Mouse (Mus musculus): ENCODE results near the gene Gse1. TPM values are rescaled to one million over a fixed set of nuclear protein-coding genes. Genes with fewer than 3 reads are reported as not detected.
A peak's percentile ranks its signal among the peaks of the same experiment; 100 is the strongest.

Gene Gse1
- total and polyA plus RNA-seq, 3 experiments, result 23.6 to 128 (median 66.9) TPM

DNA sequence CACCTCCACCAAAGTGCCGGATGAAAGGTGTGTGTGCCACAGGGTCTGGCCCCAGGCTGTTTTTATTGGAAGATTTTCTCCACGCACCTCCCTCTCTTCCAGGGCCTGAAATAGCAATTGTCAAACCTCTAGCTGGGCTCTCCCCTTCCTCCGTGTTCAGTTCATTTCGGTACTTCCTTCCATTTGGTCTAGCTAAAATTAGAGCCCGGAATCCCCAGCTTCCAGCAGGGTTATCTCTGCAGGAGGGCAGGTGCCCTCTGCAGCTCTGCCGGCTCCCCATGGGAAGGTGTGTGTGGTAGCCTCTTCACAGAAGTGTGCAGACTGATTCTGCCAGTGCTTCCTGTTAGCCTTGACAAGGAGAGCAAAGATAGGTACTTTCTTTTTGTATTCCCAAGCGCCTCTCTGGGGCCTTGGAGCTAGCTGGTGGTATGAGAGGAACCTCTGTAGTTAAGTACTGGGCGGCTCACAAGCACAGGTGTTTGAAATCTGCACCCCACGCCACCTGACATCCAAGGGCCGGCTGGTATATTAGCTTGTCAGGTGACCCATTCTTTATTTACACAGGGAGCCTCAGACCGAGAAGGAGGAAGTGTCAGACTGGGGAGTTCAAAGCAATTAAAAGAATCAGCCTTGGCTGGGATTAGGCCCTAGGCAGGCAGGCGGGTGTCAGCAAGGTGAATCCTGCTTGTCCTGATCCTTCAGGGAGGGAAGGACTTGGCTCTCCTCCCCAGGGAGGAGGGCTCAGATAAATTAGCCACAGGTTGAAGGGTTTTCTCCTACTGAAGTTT, 262.3 kb downstream of the Gse1 start:
- Histone ChIP-seq H3K27ac (ENCODE audit: control insufficient read depth, low read depth, low read length) (peak overlapping the region; percentile 99), H3K79me2 (ENCODE audit: control insufficient read depth, insufficient read depth, low read length, poor library complexity) (peaks cover 89% of the 10 kb centered on the region), H3K4me3 (ENCODE audit: control insufficient read depth in 1 of 2, insufficient read depth in 1 of 2, low read depth in 2 of 2, low read length in 2 of 2) (peak overlapping the region; percentile 85 to 93), H3K27me3 (ENCODE audit: control insufficient read depth in 1 of 2, insufficient read depth in 2 of 2, low read length in 2 of 2) (no peaks in the 10 kb centered on the region), H3K4me1 (ENCODE audit: control insufficient read depth in 1 of 2, insufficient read depth in 2 of 2, low read length in 2 of 2) (peaks cover 9 to 27% of the 10 kb centered on the region in 2 experiments; a peak in 3 of 4 replicates), H3K36me3 (ENCODE audit: control insufficient read depth in 1 of 2, insufficient read depth in 2 of 2, low read length in 2 of 2) (peaks cover 0 to 19% of the 10 kb centered on the region in 2 experiments; a peak in 3 of 4 replicates), H3K9me3 (replicated peaks; ENCODE audit: insufficient read depth, low read length) (no peaks in the 10 kb centered on the region), H3K9ac (ENCODE audit: control insufficient read depth, low read depth, low read length, poor library complexity, severe bottlenecking) (peak overlapping the region; percentile 89)
- DNase-seq (ENCODE audit: low read depth, low spot score), result peak; percentile 76
- TF ChIP-seq USF1 (IDR thresholded peaks at IDR 0.05; ENCODE audit: low read depth, low read length) (peak; percentile 89), E2F4 (IDR thresholded peaks at IDR 0.05; ENCODE audit: borderline replicate concordance, low read depth, low read length) (no peak), UBTF (IDR thresholded peaks at IDR 0.05; ENCODE audit: borderline replicate concordance, insufficient read depth, low read depth, low read length) (0 out of 2 replicates have a peak, but pooled peaks have one; percentile 42), TAL1 (IDR thresholded peaks at IDR 0.05; ENCODE audit: low read length) (0 out of 2 replicates have a peak, but pooled peaks have one; percentile 6), KAT2A (conservative IDR thresholded peaks at IDR 0.05; ENCODE audit: low read depth, low read length) (no peak), ZKSCAN1 (IDR thresholded peaks at IDR 0.05; ENCODE audit: low read depth, low read length) (no peak), SIN3A (IDR thresholded peaks at IDR 0.05; ENCODE audit: low read length) (peak; percentile 93), MAFK (IDR thresholded peaks at IDR 0.05; ENCODE audit: borderline replicate concordance, low read depth, low read length) (no peak), SMC3 (IDR thresholded peaks at IDR 0.05; ENCODE audit: low read depth, low read length) (no peak), POLR2AphosphoS5 (IDR thresholded peaks at IDR 0.05; ENCODE audit: borderline replicate concordance, low read depth, low read length) (no peak), ZC3H11A (IDR thresholded peaks at IDR 0.05; ENCODE audit: low read depth, low read length) (no peak), ZMIZ1 (IDR thresholded peaks at IDR 0.05; ENCODE audit: low read depth, low read length) (no peak), ELF1 (IDR thresholded peaks at IDR 0.05; ENCODE audit: low read depth, low read length) (peak; percentile 55; the same call in 1 of the 2 replicates), MXI1 (IDR thresholded peaks at IDR 0.05; ENCODE audit: low read depth, low read length) (peak; percentile 64), CTCF (IDR thresholded peaks at IDR 0.05 in 2 of 3, conservative IDR thresholded peaks at IDR 0.05 in 1 of 3; ENCODE audit: control insufficient read depth in 1 of 3, insufficient read depth in 1 of 3, low read depth in 2 of 3, low read length in 3 of 3, poor library complexity in 1 of 3, severe bottlenecking in 1 of 3) (no peak), MAX (IDR thresholded peaks at IDR 0.05; ENCODE audit: low read length) (no peak; the same call in 1 of the 2 replicates), MEF2A (IDR thresholded peaks at IDR 0.05; ENCODE audit: extremely low read depth, insufficient replicate concordance, low read depth, low read length, poor library complexity, severe bottlenecking) (no peak), MAZ (IDR thresholded peaks at IDR 0.05; ENCODE audit: low read depth, low read length) (peak; percentile 26; the same call in 1 of the 2 replicates), NRF1 (IDR thresholded peaks at IDR 0.05; ENCODE audit: insufficient read depth, low read depth, low read length, poor library complexity, severe bottlenecking) (no peak), ZNF384 (IDR thresholded peaks at IDR 0.05; ENCODE audit: low read depth, low read length) (no peak), MYB (IDR thresholded peaks at IDR 0.05; ENCODE audit: low read depth, low read length) (no peak), RAD21 (IDR thresholded peaks at IDR 0.05; ENCODE audit: low read depth, low read length) (no peak), USF2 (IDR thresholded peaks at IDR 0.05; ENCODE audit: borderline replicate concordance in 1 of 2, insufficient read depth in 1 of 2, low read depth in 1 of 2, low read length in 2 of 2) (no peak), ETS1 (IDR thresholded peaks at IDR 0.05; ENCODE audit: low read depth, low read length) (peak; percentile 58), POLR2A (IDR thresholded peaks at IDR 0.05; ENCODE audit: control insufficient read depth in 1 of 2, insufficient read depth in 1 of 2, low read depth in 1 of 2, low read length in 2 of 2, poor library complexity in 1 of 2) (no peak), NELFE (IDR thresholded peaks at IDR 0.05; ENCODE audit: low read depth, low read length) (no peak), GATA1 (IDR thresholded peaks at IDR 0.05; ENCODE audit: low read depth, low read length) (no peak), CHD2 (IDR thresholded peaks at IDR 0.05; ENCODE audit: low read length) (no peak), RCOR1 (IDR thresholded peaks at IDR 0.05; ENCODE audit: low read depth, low read length) (no peak), POLR2AphosphoS2 (IDR thresholded peaks at IDR 0.05; ENCODE audit: low read length) (no peak), TBP (IDR thresholded peaks at IDR 0.05; ENCODE audit: low read depth, low read length) (no peak), MYC (IDR thresholded peaks at IDR 0.05; ENCODE audit: low read depth, low read length) (no peak), BHLHE40 (IDR thresholded peaks at IDR 0.05; ENCODE audit: borderline replicate concordance, low read depth, low read length) (peak; percentile 48; the same call in 1 of the 2 replicates), EP300 (IDR thresholded peaks at IDR 0.05; ENCODE audit: low read depth in 1 of 2, low read length in 2 of 2) (no peak), TCF12 (IDR thresholded peaks at IDR 0.05; ENCODE audit: low read depth, low read length) (peak; percentile 20; the same call in 1 of the 2 replicates), JUND (IDR thresholded peaks at IDR 0.05; ENCODE audit: low read depth, low read length) (no peak)

Measured in MEL (cell line).